ENCODE assay signal across 1 mouse cellular context in genomic region chr10:111159789-111160522, GRCm38 (mm10).
TF ChIP-seq lines count a peak whose summit lies in the region.

No protein-coding gene starts in this region.

TF ChIP-seq in CH12.LX, 34 proteins besides CTCF, POLR2A, EP300 and RAD21 (continued from another document):
- TF ChIP-seq TBP (conservative IDR thresholded peaks at IDR 0.05; ENCODE audit: low read depth, low read length) = peak; percentile 59; the same call in 1 of the 2 replicates
- no peak for TF ChIP-seq MAFK (IDR thresholded peaks at IDR 0.05; ENCODE audit: insufficient replicate concordance, low read length)
- TF ChIP-seq PAX5 (IDR thresholded peaks at IDR 0.05; ENCODE audit: low read length) = no peak
- TF ChIP-seq ELF1 (IDR thresholded peaks at IDR 0.05; ENCODE audit: low read depth, low read length) = peak; percentile 56; the same call in 1 of the 2 replicates
- no peak for TF ChIP-seq POLR2AphosphoS2 (IDR thresholded peaks at IDR 0.05; ENCODE audit: low read depth, low read length)
- TF ChIP-seq UBTF (IDR thresholded peaks at IDR 0.05; ENCODE audit: low read depth, low read length) = no peak
- peak; percentile 60 for TF ChIP-seq BHLHE40 (IDR thresholded peaks at IDR 0.05; ENCODE audit: low read depth, low read length)
- TF ChIP-seq ZKSCAN1 (IDR thresholded peaks at IDR 0.05; ENCODE audit: borderline replicate concordance, low read depth, low read length) = no peak
- no peak for TF ChIP-seq KAT2A (IDR thresholded peaks at IDR 0.05; ENCODE audit: insufficient replicate concordance, low read length)
- peak; percentile 38; the same call in 1 of the 2 replicates for TF ChIP-seq JUN (IDR thresholded peaks at IDR 0.05; ENCODE audit: insufficient read depth, low read depth, low read length)
- TF ChIP-seq USF2 (conservative IDR thresholded peaks at IDR 0.05; ENCODE audit: low read depth, low read length) = no peak
